13 mouse cellular contexts compared by ENCODE assay signal in the genomic region with DNA sequence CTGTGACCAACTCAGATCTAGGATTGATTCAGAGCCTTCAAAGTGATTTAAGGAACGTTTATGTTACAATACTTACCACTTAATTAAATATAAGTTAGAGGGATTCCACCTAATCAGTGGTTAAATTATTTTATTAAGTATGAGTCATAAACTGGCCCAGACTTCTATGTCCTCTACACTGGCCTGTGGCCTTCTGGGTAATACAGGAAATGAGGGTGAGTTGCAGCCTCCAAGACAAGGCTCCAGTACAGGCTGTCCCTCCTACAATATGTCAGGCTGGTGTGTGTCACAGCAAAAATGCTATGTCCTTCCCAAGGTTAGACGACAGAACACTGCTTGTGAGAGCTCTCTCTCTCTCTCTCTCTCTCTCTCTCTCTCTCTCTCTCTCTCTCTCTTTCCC.
"Had no signal": no experiment of that assay in that cellular context is flagged by ENCODE, and none has a peak within 500 bp of the region (broad histone marks: within the 10 kb centered on the region; RNA-seq: fewer than 3 reads in every experiment).

No protein-coding gene starts in this region.

- ATAC-seq: liver, postnatal 0 days; midbrain, embryonic 13.5 days had no signal

- DNase-seq: kidney, adult 2 months; kidney, postnatal 25 days; layer of hippocampus, adult 9-11 months; layer of hippocampus, postnatal 36 days; liver; liver, embryonic 13.5 days; liver, postnatal 0 days; lung, postnatal 14 days; right cerebral cortex, postnatal 14 days; thymus, postnatal 36 days had no signal

- H3K9me3 ChIP-seq: kidney, embryonic 15.5 days; limb, embryonic 12.5 days; liver, embryonic 13.5 days; midbrain, embryonic 13.5 days had no signal

- H3K4me1 ChIP-seq: kidney, embryonic 15.5 days; limb, embryonic 12.5 days; liver, embryonic 13.5 days; midbrain, embryonic 13.5 days had no signal

- H3K9ac ChIP-seq: kidney, embryonic 15.5 days; limb, embryonic 12.5 days; liver, embryonic 13.5 days; liver, postnatal 0 days; midbrain, embryonic 13.5 days had no signal

- H3K4me2 ChIP-seq: kidney, embryonic 15.5 days; limb, embryonic 12.5 days; liver, embryonic 13.5 days; midbrain, embryonic 13.5 days had no signal

- H3K27me3 ChIP-seq: kidney, embryonic 15.5 days; limb, embryonic 12.5 days; liver, embryonic 13.5 days; midbrain, embryonic 13.5 days had no signal

- H3K27ac ChIP-seq: kidney, embryonic 15.5 days; limb, embryonic 12.5 days; liver, embryonic 13.5 days; midbrain, embryonic 13.5 days had no signal

- H3K4me3 ChIP-seq: kidney, embryonic 15.5 days; limb, embryonic 12.5 days; liver, embryonic 13.5 days; midbrain, embryonic 13.5 days had no signal

- H3K36me3 ChIP-seq: limb, embryonic 12.5 days; liver, embryonic 13.5 days; midbrain, embryonic 13.5 days had no signal
